Mouse (Mus musculus) small intestine, adult 2 months (tissue): ENCODE measurements at regions not wholly inside any gene's neighbourhood (a gene's known extent, or its start where the extent isn't known, plus 50 kb on each side); places are given as distances from the start of the nearest gene placed in this dataset.

ENCODE experiments used
- H3K27ac ChIP-seq: fragments of 200-500 bp; 2 replicates; pipeline ENCODE4 v1.5.1; 2012; ENCODE audit warnings: low read depth, low read length, control low read depth, inconsistent platforms; ENCODE audit not compliant: insufficient read depth
- H3K27me3 ChIP-seq: fragments of 200-500 bp; 2 replicates; pipeline ENCODE4 v1.6.1; 2012; ENCODE audit warnings: mild to moderate bottlenecking, moderate library complexity, low read length, inconsistent platforms; ENCODE audit not compliant: control insufficient read depth, insufficient read depth
- H3K36me3 ChIP-seq: fragments of 200-500 bp; 2 replicates; pipeline ENCODE4 v1.6.1; 2012; ENCODE audit warnings: mild to moderate bottlenecking, low read length, control low read depth, inconsistent platforms; ENCODE audit not compliant: control insufficient read depth, insufficient read depth
- H3K4me1 ChIP-seq: fragments of 200-500 bp; 2 replicates; pipeline ENCODE4 v1.6.1; 2012; ENCODE audit warnings: low read length, inconsistent platforms, mixed read lengths; ENCODE audit not compliant: control insufficient read depth, insufficient read depth, insufficient read length
- H3K4me3 ChIP-seq: fragments of 200-500 bp; 2 replicates; pipeline ENCODE4 v1.5.1; 2012; ENCODE audit warnings: low read depth, mild to moderate bottlenecking, control low read depth, inconsistent platforms, low read length, moderate library complexity
- CTCF ChIP-seq: fragments of 200-500 bp; IDR thresholded peaks from 2 replicates; pipeline ENCODE4 v1.5.1; 2012; ENCODE audit warnings: low read depth, mild to moderate bottlenecking, control low read depth, inconsistent platforms, low read length, moderate library complexity, mixed read lengths; ENCODE audit not compliant: insufficient replicate concordance, insufficient read length; ENCODE audit errors: extremely low read depth
- POLR2A ChIP-seq: fragments of 200-500 bp; IDR thresholded peaks from 2 replicates; pipeline ENCODE4 v1.6.1; 2012; ENCODE audit warnings: low read depth, mild to moderate bottlenecking, control low read depth, inconsistent platforms, low read length, moderate library complexity
- WGBS: fragments of 180-500 bp; shearing (Covaris S2); methylation state at CpG from one replicate; pipeline ENCODE4 v1.1.7; 2018; 5-methylcytosine and 5-hydroxymethylcytosine counted together

- Histone ChIP-seq H3K27ac (no peak overlapping the region), H3K27me3 (no peaks in the 10 kb centered on the region), H3K36me3 (no peaks in the 10 kb centered on the region), H3K4me1 (no peaks in the 10 kb centered on the region), H3K4me3 (no peak overlapping the region)
- 44% methylated on average over 2 of the region's 2 CpGs for WGBS
- TF ChIP-seq CTCF (no peak), POLR2A (no peak)
Observed at GRCm38 (mm10) chr8:103501328-103501727, 600.1 kb upstream of the Cdh5 start.

- WGBS = 84% methylated on average over 9 of the region's 9 CpGs
- H3K27me3 ChIP-seq = no peaks in the 10 kb centered on the region
- no peaks in the 10 kb centered on the region for H3K4me1 ChIP-seq
- no peak overlapping the region for H3K4me3 ChIP-seq
- TF ChIP-seq POLR2A (no peak), CTCF (no peak)
- no peak overlapping the region for H3K27ac ChIP-seq
- no peaks in the 10 kb centered on the region for H3K36me3 ChIP-seq
Observed at GRCm38 (mm10) chr8:103502991-103503767, 598.2 kb upstream of the Cdh5 start.

GRCm38 (mm10) chr8:103506334-103506733 is 595.1 kb upstream of the Cdh5 start:
- H3K27me3 ChIP-seq = no peaks in the 10 kb centered on the region
- no peak overlapping the region for H3K27ac ChIP-seq
- H3K4me1 ChIP-seq = no peaks in the 10 kb centered on the region
- H3K4me3 ChIP-seq = no peak overlapping the region
- WGBS = 25% methylated on average over 6 of the region's 6 CpGs
- H3K36me3 ChIP-seq = no peaks in the 10 kb centered on the region
- TF ChIP-seq CTCF = no peak

- WGBS = 84% methylated on average over 5 of the region's 5 CpGs
- no peak overlapping the region for H3K4me3 ChIP-seq
- TF ChIP-seq POLR2A (no peak), CTCF (no peak)
- no peaks in the 10 kb centered on the region for H3K36me3 ChIP-seq
- H3K4me1 ChIP-seq = no peaks in the 10 kb centered on the region
- no peaks in the 10 kb centered on the region for H3K27me3 ChIP-seq
- no peak overlapping the region for H3K27ac ChIP-seq
Observed at GRCm38 (mm10) chr8:103507068-103507467, 594.4 kb upstream of the Cdh5 start.

- WGBS = 52% methylated on average over 4 of the region's 4 CpGs
Observed at GRCm38 (mm10) chr8:103520141-103520866, 581.1 kb upstream of the Cdh5 start.

GRCm38 (mm10) chr8:103530903-103531302 is 570.5 kb upstream of the Cdh5 start:
- Histone ChIP-seq H3K27ac (no peak overlapping the region), H3K36me3 (no peaks in the 10 kb centered on the region), H3K4me1 (no peaks in the 10 kb centered on the region), H3K4me3 (no peak overlapping the region), H3K27me3 (no peaks in the 10 kb centered on the region)
- WGBS = 57% methylated on average over 4 of the region's 4 CpGs
- no peak for TF ChIP-seq CTCF

More at GRCm38 (mm10) chr8:103520141-103520866, 581.1 kb upstream of the Cdh5 start:
- no peak overlapping the region for H3K4me3 ChIP-seq
- TF ChIP-seq CTCF (no peak), POLR2A (no peak)
- no peaks in the 10 kb centered on the region for H3K36me3 ChIP-seq
- no peak overlapping the region for H3K27ac ChIP-seq
- H3K27me3 ChIP-seq = no peaks in the 10 kb centered on the region
- no peaks in the 10 kb centered on the region for H3K4me1 ChIP-seq

GRCm38 (mm10) chr8:103534971-103535370 is 566.5 kb upstream of the Cdh5 start:
- Histone ChIP-seq H3K27ac (no peak overlapping the region), H3K36me3 (no peaks in the 10 kb centered on the region), H3K4me3 (no peak overlapping the region), H3K27me3 (no peaks in the 10 kb centered on the region), H3K4me1 (no peaks in the 10 kb centered on the region)
- TF ChIP-seq POLR2A (no peak), CTCF (no peak)
- WGBS = 72% methylated on average over 4 of the region's 4 CpGs

- no peaks in the 10 kb centered on the region for H3K36me3 ChIP-seq
- H3K4me3 ChIP-seq = no peak overlapping the region
- no peak overlapping the region for H3K27ac ChIP-seq
- no peaks in the 10 kb centered on the region for H3K4me1 ChIP-seq
- WGBS = 70% methylated on average over 2 of the region's 2 CpGs
- no peaks in the 10 kb centered on the region for H3K27me3 ChIP-seq
- TF ChIP-seq CTCF = no peak
- no peak for TF ChIP-seq POLR2A
Observed at GRCm38 (mm10) chr8:103536856-103537255, 564.6 kb upstream of the Cdh5 start.
